Mouse (Mus musculus) thymus, adult 2 months (tissue): ENCODE data around the gene Tekt1.

Source experiments
- CTCF ChIP-seq: fragments of 200-500 bp; IDR thresholded peaks from 2 replicates; pipeline ENCODE4 v1.5.1; 2012; ENCODE audit warnings: mild to moderate bottlenecking, control low read depth, low read length, moderate library complexity, borderline replicate concordance; ENCODE audit not compliant: control insufficient read depth, poor library complexity, insufficient read depth; ENCODE audit errors: extremely low read depth
- POLR2A ChIP-seq: fragments of 200-500 bp; IDR thresholded peaks from 2 replicates; pipeline ENCODE4 v1.6.1; 2012; ENCODE audit warnings: mild to moderate bottlenecking, low read length, control low read depth, moderate library complexity; ENCODE audit not compliant: control insufficient read depth, poor library complexity, insufficient read depth; ENCODE audit errors: extremely low read depth

- TF ChIP-seq CTCF (no peak), POLR2A (no peak)
Measured at GRCm38 (mm10) chr11:72311355-72312001, 50.8 kb downstream of the Tekt1 start.
